Mouse (Mus musculus) liver, embryonic 14.5 days (tissue): ENCODE data around the gene Nuak1. TPM values are rescaled to one million over a fixed set of nuclear protein-coding genes. Genes with fewer than 3 reads are reported as not detected.

Source experiments
- ATAC-seq: fragments of 200-750 bp; cut with Nextera tagmentation; 2 replicates; pipeline ENCODE4 v1.8.0; 2017; ENCODE audit warnings: moderate number of reproducible peaks, mild to moderate bottlenecking, moderate library complexity; ENCODE audit not compliant: insufficient read depth
- DNase-seq, 3 experiments: peaks; one replicate each; pipeline ENCODE4 v3.0.0-alpha.2; 2012 to 2013; ENCODE audit warnings: low read depth in 3 of 3, low spot score in 3 of 3
- H3K27ac ChIP-seq: fragments of 300-500 bp; sonication (generic); 2 replicates; pipeline ENCODE4 v1.5.1; 2014; ENCODE audit warnings: moderate library complexity, mild to moderate bottlenecking, control low read depth, inconsistent platforms
- H3K27me3 ChIP-seq: fragments of 300-500 bp; sonication (generic); 2 replicates; pipeline ENCODE4 v1.6.1; 2014; ENCODE audit warnings: mild to moderate bottlenecking, low read length, moderate library complexity; ENCODE audit not compliant: control insufficient read depth, insufficient read depth
- H3K36me3 ChIP-seq: fragments of 300-500 bp; sonication (generic); replicated peaks from 2 replicates; pipeline ENCODE4 v1.6.1; 2014; ENCODE audit warnings: low read depth; ENCODE audit not compliant: control insufficient read depth, insufficient read depth
- H3K4me1 ChIP-seq, 2 experiments: fragments of 200-500 bp in 1 of 2; fragments of 300-500 bp in 1 of 2; sonication (generic) in 1 of 2; replicated peaks; 2 replicates each; pipeline ENCODE4 v1.6.1; 2012 to 2014; ENCODE audit warnings: antibody characterized with exemption in 1 of 2, inconsistent platforms in 1 of 2, low read length in 1 of 2; ENCODE audit not compliant: control insufficient read depth in 2 of 2, insufficient read depth in 2 of 2
- H3K4me2 ChIP-seq: fragments of 300-500 bp; sonication (generic); 2 replicates; pipeline ENCODE4 v1.6.1; 2014; ENCODE audit warnings: low read depth, mild to moderate bottlenecking, control low read depth, moderate library complexity
- H3K4me3 ChIP-seq, 2 experiments: fragments of 200-500 bp in 1 of 2; fragments of 300-500 bp in 1 of 2; sonication (generic) in 1 of 2; 2 replicates each; pipeline ENCODE4 v1.5.1; 2012 to 2014; ENCODE audit warnings: low read depth in 2 of 2, low read length in 2 of 2, mild to moderate bottlenecking in 2 of 2, control low read depth in 1 of 2, inconsistent platforms in 1 of 2, moderate library complexity in 1 of 2; ENCODE audit not compliant: insufficient read depth in 1 of 2
- H3K9ac ChIP-seq: fragments of 300-500 bp; sonication (generic); replicated peaks from 2 replicates; pipeline ENCODE4 v1.6.1; 2014; ENCODE audit warnings: mild to moderate bottlenecking, control low read depth, moderate library complexity
- H3K9me3 ChIP-seq: fragments of 300-500 bp; sonication (generic); 2 replicates; pipeline ENCODE4 v1.6.1; 2016; ENCODE audit warnings: low read length, mixed read lengths; ENCODE audit not compliant: control insufficient read depth
- CTCF ChIP-seq: IDR thresholded peaks from 2 replicates; pipeline ENCODE4 v1.5.1; 2016; ENCODE audit warnings: antibody characterized with exemption, low read depth, control low read depth
- EP300 ChIP-seq: IDR thresholded peaks from 2 replicates; pipeline ENCODE4 v1.6.1; 2016; ENCODE audit warnings: antibody characterized with exemption, low read depth
- WGBS: fragments of 180-500 bp; shearing (Covaris S2); extraction: QIAGEN DNeasy Blood & Tissue Kit; methylation state at CpG from one replicate; pipeline ENCODE4 v1.1.7; 2014; ENCODE audit not compliant: insufficient replicate concordance; 5-methylcytosine and 5-hydroxymethylcytosine counted together
- polyA plus RNA-seq, 2 experiments: library from polyadenylated mRNA; depleted of rRNA in 1 of 2; stranded (reverse) in 1 of 2; unstranded in 1 of 2; fragments of >200 nt; fragmentation: Nextera tagmentation in 1 of 2; extraction: Ambion mirVana in 1 of 2; gene quantifications; 2 replicates each; pipeline versions ENCODE4 v1.2.1 to v1.2.3; 2012 to 2014

The Nuak1 gene
- polyA plus RNA-seq, 2 experiments = 0.03 to 0.42 TPM

DNA sequence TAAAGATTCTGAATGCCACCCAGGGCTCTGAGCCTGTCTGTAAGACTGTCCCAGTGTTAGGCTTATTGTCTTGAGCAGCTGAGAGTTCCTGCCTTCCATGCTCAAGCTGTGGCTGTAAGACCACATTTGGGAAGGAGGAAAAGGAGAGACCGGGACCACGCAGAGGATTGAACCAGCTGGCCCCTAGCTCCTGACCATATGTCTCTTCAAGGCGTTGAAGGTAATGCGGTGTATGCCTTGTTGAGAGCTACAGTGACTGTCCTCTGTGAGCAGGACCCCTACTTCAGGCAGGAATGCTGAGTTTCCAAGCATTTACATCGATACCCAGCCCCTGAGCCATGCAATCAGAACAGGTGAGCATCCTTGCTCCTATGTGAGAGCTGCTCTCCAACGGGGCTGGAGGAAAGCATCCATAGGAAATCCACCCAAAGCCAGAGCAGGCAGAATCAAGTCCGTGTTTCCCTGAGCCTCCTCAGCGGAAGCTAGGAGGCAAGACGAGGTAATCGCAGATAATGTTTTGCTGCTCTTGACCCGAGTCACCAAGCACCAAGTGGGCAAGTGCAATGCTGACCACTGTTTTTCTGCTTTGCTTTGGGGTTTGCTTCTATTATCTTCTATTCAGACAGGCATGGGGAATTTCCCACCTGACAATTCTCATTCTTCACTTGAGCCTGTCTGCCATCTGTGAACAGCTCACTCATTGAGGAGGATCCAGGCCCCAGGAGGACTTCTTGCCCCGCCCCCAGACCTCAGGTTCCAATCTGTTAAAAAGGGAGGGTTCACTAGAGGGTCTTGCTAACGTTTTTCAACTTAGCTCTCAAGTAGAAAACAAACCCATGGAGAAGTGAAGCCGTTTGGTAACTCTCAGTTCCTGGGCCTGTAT is 3.0 kb downstream of the Nuak1 start:
- WGBS = 44% methylated on average over 14 of the region's 14 CpGs
- TF ChIP-seq EP300 (no peak), CTCF (no peak)
- no peak for DNase-seq

DNA sequence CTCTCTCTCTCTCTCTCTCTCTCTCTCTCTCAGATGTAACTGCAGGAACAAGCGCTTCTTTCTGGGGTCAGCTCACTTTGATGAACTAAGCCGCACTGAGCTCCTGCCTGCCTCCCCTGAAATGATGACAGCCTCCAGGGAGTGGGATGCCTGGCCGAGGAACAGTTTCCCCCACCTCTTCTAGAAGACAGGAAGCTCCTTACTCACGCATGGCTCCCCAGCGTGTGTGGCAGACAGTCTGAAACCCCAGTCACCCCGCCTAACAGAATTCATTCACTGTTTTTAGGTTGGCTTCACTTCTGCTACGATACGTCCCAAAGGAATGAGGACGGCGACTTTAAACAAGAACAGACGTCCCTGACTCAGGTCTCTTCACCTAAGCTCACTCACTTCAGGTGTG is 4.5 kb downstream of the Nuak1 start:
- Histone ChIP-seq H3K4me2 (no peak overlapping the region), H3K27me3 (peaks cover 27% of the 10 kb centered on the region), H3K4me1 (no peaks in the 10 kb centered on the region), H3K9ac (no peak overlapping the region), H3K4me3 (no peak overlapping the region), H3K36me3 (no peaks in the 10 kb centered on the region), H3K9me3 (no peaks in the 10 kb centered on the region), H3K27ac (no peak overlapping the region)
- TF ChIP-seq CTCF = no peak
- ATAC-seq = no peak
- DNase-seq = no peak
- 59% methylated on average over 11 of the region's 11 CpGs for WGBS

More for the DNA sequence above, 3.0 kb downstream of the Nuak1 start:
- ATAC-seq = no peak
- Histone ChIP-seq H3K27ac (no peak overlapping the region), H3K36me3 (no peaks in the 10 kb centered on the region), H3K4me2 (no peak overlapping the region), H3K9ac (no peak overlapping the region), H3K9me3 (no peaks in the 10 kb centered on the region), H3K4me1 (0 out of 4 replicates have a peak, but pooled peaks cover 0 to 4% of the 10 kb centered on the region in 2 experiments), H3K4me3 (no peak overlapping the region), H3K27me3 (peaks cover 40% of the 10 kb centered on the region)

DNA sequence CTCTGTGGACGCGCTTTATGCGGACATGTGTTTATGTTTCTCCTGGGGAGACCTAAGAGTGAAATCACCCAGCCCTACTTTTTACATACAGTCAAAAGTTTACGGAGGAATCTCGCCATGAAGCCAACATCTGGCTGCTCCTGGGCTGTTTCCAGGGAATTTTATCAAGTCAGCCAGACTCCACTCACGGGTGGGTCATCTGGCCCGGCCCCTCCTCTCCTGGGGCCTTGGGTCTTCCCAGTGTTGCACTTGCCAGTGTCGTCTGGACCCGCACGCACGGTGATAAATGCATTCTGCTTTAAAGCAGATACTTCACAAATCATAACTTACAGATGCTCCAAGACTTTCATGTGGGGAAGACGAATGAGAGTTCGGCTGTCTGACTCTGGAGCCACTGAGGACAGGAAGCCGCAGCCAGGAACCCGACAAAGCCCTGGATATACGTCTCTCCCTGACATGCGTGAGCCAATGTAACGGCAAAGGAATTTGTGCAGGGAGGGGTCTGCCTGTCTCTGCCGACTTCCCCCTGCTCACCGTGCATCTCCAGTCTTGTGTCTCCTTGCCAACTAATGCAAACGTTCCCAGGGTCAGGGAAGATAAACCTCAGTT is 7.1 kb downstream of the Nuak1 start:
- no peaks in the 10 kb centered on the region for H3K4me1 ChIP-seq
- DNase-seq = no peak
- 63% methylated on average over 21 of the region's 21 CpGs for WGBS
- H3K36me3 ChIP-seq = no peaks in the 10 kb centered on the region
- ATAC-seq = no peak
- TF ChIP-seq CTCF (no peak), EP300 (no peak)
- no peak overlapping the region for H3K4me3 ChIP-seq
- H3K4me2 ChIP-seq = no peak overlapping the region
- no peak overlapping the region for H3K9ac ChIP-seq
- peaks cover 2% of the 10 kb centered on the region for H3K27me3 ChIP-seq
- H3K27ac ChIP-seq = no peak overlapping the region
- no peaks in the 10 kb centered on the region for H3K9me3 ChIP-seq

DNA sequence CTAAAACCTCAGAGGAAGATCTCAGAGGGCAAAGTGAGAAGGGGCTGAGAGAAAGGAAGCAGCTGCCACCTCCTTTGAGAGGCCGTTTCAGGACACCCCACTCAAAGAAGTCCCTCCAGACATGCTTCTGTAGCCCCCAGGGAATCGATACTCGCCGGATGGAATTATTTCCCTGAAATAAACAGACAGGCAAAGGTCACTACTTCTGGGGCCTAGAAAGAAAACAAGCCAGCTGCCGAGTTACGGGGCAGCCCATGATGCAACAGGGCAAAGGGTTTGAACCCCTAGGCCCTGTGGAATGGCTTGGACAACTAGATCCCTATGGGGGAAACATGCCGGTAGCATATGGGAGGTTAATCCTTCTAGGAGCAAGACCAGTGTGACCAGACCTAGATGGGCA is 16.0 kb downstream of the Nuak1 start:
- Histone ChIP-seq H3K9me3 (no peaks in the 10 kb centered on the region), H3K4me2 (no peak overlapping the region), H3K36me3 (no peaks in the 10 kb centered on the region), H3K9ac (no peak overlapping the region), H3K27ac (no peak overlapping the region), H3K27me3 (no peaks in the 10 kb centered on the region), H3K4me3 (no peak overlapping the region), H3K4me1 (peaks cover 0 to 4% of the 10 kb centered on the region in 2 experiments; a peak in 2 of 4 replicates)
- ATAC-seq (no peak), DNase-seq (peak in 1 of 3 experiments; percentile 14)
- no peak for TF ChIP-seq EP300
- TF ChIP-seq CTCF = no peak
- 58% methylated on average over 7 of the region's 7 CpGs for WGBS

DNA sequence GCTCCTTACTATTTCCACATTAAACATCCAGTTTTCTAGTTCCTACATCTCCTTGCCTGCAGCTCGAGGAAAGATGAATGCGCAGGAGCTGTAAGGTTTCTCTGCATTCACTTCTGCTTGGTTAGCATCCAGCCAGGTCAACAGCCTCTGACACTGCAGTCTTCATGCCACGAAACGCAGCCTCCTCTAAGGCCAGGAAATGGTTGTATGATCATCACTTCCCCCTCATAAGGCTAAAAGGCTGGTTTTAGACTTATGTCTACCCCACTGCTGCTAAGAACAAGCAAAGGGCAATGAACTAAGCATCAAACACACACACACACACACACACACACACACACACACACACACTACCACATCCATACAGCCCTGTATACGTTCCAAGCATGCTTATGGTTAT is 16.5 kb downstream of the Nuak1 start:
- H3K4me3 ChIP-seq = no peak overlapping the region
- no peak overlapping the region for H3K27ac ChIP-seq
- H3K9me3 ChIP-seq = no peaks in the 10 kb centered on the region
- ATAC-seq (no peak), DNase-seq (no peak)
- H3K36me3 ChIP-seq = no peaks in the 10 kb centered on the region
- H3K4me1 ChIP-seq = peaks cover 0 to 4% of the 10 kb centered on the region in 2 experiments; a peak in 2 of 4 replicates
- no peak overlapping the region for H3K9ac ChIP-seq
- TF ChIP-seq EP300 = no peak
- TF ChIP-seq CTCF = no peak
- 36% methylated on average over 5 of the region's 5 CpGs for WGBS
- no peak overlapping the region for H3K4me2 ChIP-seq
- H3K27me3 ChIP-seq = no peaks in the 10 kb centered on the region
